Mouse (Mus musculus) layer of hippocampus, postnatal 14 days (tissue): ENCODE measurements around the gene Zfp28. TPM values are rescaled to one million over a fixed set of nuclear protein-coding genes. Genes with fewer than 3 reads are reported as not detected.
A peak's percentile ranks its signal among the peaks of the same experiment; 100 is the strongest.

Experiments
- DNase-seq, 2 experiments: peaks; one replicate each; pipeline ENCODE4 v3.0.0; 2021 to 2022; ENCODE audit warnings: low spot score in 2 of 2, mixed read lengths in 1 of 2
- total RNA-seq, 2 experiments: library from RNA; stranded (reverse); gene quantifications; 2 replicates each; pipeline ENCODE4 v1.2.3; 2021

The Zfp28 gene
- total RNA-seq, 2 experiments from 2014 or later: 5.7 to 5.9 TPM

DNA sequence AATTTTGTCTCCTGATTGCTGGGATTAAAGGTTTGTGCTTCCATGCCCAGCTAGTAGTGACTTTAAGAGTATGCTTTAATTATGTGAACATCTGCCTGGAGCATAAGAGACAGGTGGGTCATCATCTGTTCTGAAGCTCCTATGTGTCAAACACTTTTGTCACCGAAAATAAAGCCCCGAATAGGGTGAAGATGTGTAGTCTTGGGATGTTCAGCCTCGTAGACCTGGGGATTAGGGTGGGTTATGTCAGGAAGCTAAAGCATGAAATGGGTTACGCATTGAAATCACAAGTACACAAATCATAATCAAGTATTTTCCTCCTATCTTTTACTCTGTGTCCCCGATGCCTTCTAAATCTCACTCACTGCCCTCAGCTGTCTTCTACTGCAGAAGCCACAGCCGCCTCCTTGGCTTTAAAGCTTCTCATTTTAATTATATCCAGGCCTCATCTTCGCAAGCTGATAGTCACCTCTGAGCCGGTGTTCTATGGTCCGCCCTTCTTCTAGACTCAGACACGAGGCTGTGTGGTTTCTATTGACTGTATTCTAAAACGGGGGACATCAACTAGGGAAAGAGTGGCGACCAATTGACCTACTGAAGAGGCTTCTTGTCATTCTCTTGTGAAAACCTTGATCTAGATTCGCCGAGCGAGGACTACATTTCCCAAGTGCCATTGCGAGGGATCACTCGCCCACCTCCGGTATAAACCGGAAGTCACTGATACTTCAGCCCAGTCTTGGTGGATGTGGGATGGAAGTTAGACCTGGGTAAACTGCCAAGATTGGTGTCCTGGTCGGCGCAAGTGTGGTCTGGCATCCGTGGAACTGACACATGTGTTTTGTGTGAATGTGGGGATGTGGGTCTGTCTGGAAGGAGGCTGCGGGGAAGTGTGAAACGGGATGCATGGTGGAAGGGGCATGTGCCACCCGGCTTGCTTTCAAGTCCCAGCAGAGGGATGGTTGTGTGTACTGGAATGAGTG is 15.2 kb downstream of the Zfp28 start, which contains the start of gene Smim17:
Smim17 (plus strand) TSS at position 720 of the 980 bp plus-strand sequence.
- peak; percentile 69 to 77 for DNase-seq

DNA sequence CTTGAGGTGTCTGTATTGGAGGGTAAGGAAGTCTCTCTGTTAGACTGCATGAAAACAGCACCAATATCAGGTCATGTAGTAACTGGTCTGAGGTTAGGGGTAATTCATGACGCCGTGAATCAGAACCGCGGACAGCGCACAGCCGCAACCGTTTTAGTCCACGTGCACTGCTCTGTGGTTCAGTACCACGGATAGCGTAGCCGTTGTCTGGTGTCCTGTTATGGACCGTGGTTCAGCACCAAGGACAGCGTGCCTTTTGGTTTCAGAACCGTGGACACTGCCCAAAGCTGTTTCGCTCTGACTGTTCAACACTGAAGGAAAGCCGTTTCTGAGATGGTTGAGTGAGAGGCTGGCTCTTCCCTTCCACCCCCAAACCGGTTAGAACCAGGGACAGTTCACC is 26.9 kb downstream of the Zfp28 start, which contains the start of gene Gm20715:
Gm20715 (plus strand) TSS at position 235 of the 400 bp plus-strand sequence.
- peak; percentile 77 to 87 for DNase-seq

DNA sequence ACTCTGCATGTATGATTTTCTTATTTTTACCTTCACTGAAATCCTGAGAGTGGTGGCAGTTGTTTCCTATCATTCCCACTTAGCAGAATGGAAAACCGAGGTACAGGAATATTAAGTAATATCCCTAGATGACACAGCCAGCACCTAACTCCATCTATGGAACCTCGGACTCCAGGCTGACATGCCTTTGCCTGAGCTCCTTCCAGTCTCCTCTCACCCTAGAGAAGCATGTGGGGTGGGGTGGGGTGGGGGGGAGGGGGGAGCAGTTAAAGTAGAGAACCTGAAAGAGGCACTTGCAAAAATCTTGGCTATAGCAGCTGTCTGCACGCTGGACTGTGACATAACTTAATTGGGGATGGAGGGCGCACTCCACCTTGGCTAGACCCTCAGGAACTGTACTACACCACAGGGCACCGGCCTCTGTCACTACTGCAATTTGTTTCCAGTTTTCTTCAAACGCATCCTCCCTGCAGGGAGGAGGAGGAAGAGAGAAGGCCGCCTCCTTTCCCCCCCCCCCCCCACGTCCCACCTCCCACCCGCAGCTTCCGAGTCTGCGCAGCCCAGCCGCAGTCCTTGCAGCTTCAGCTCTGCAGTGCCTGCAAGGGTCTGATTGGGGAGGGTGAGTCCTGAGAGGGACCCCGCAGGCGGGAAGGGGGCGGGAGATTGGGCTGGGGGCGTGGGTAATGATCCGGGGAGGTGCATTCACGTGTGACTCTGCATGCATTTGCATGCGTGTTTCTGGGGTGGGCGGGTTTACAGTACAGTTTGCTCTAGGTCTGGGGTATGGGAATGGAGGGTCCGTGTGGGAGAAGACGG is 31.7 kb downstream of the Zfp28 start:
- DNase-seq: peak; percentile 19 to 26

DNA sequence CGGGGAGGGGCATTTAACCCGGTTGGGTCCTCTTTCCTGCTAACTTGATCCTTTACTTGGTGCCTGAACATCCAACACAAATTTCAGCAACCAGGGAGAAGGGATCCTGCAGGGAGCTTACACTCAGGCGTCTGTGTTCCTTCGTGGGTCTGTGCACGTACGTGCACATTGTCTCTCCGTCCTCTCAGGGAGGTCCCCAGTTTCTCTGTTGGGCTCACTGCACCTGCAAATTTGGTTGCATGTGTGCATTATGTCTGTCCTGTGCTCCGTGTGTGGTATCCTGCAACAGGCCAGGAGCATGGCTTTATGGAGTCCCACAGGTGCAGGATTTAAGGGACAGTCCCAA is 32.3 kb downstream of the Zfp28 start:
- no peak for DNase-seq

DNA sequence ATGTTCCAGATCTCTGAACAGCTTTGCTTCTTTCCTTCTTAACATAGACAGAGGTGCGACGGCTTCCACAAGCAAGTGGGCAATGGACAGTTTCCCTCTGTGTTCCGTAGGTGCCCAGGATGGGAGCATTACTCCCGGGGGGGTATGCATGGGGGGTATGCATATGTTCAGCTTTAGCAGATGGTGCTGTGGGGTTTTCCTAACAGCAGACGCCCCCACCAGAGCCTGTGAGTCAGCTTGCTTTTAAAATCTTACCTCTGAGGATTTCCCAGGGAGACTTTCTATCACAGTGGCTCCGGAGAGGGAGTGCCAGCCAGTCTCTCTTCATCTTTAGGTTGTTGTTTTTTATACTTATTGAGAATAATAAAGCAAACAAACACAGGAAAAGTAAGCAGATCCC is 36.8 kb downstream of the Zfp28 start:
- no peak for DNase-seq

DNA sequence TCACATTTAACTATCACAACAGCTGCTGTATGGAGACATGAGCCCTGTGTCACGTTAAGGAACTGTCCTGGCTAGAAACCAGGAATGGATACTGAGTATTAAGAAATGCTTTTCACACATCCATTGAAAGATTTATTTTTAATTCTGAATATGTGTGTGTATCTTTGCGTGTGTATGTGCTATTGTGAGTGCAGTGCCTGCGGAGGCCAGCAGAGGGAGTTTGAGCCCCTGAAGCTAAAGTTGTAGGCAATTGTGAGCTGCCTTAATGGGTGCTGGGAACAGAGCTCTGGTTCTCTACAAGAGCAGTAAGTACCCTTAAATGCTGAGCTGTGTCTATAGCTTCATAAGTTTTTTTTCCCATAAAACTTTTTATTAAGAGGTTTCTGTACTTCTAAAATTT is 46.3 kb downstream of the Zfp28 start:
- no peak for DNase-seq

DNA sequence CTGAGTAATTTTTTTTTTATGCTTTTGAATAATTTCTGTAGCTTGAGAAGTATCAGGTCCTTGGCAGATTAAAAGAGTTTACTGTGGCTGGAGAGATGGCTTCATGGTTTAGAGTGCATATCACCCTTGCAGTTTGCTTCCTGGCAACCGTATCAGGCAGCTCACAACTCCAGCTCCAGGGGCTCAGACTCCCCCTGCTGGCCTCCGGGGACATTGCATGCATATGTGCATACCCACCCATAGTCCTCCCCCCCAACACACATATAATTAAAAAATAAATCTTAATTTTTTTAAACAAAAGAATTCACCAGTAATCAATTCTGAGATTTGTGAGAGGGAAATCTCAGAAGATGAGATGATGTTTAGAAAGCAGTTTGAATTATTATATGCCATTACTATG is 47.2 kb downstream of the Zfp28 start:
- DNase-seq: no peak

DNA sequence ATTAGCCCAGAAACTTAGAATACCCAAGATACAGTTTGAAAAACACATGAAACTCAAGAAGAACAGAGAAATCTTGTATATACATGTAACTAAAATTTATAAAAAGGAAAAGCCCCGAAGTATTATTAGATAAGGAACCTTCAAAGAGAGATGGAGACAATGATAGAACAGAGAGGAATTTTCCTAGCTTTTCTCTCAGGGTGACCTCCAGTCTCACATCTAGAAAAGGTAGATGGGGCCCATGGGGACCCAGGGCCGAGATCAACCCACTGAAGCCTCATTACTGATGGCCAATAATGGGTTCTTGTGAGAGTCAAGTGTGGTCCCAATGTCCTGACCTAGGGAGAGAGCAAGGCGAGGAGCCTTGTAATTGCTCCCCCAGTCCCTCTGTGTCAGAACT is 55.3 kb downstream of the Zfp28 start, which contains the start of gene Olfr1344:
Olfr1344 (plus strand) TSS at position 301 of the 400 bp plus-strand sequence.
- no peak for DNase-seq

DNA sequence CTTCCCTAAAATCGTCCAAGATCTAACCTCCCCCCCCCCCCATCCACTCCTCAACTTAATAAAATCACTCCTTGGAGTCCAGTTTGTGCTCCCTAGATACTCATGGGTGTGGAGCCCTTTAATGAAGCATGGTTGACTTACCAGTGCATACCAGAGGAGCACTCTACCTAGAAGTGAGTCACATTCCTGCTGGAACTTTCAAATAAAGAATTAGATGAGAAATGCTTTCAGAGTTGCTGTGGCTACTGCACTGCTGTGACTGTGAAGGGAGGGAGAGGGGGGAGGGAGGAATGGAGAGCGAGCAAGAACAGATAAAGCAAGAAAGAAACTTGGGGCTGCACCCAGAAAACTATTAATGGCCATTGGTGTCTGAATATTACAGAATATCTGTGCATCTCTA is 58.1 kb downstream of the Zfp28 start:
- DNase-seq: no peak

Other genes with a start within 250 kb of the Zfp28 start
- 10 to 100 TPM; 25.7 to 26.8 TPM for gene Zfp787, start 227.3 kb upstream of the Zfp28 start, total RNA-seq
- 10 to 100 TPM; 51.1 to 54.6 TPM for gene Zfp444, start 211.1 kb upstream of the Zfp28 start, total RNA-seq
- gene Galp, start 186.2 kb upstream of the Zfp28 start, total RNA-seq: not detected
- gene Zscan5b, start 161.0 kb upstream of the Zfp28 start, total RNA-seq: not detected
- gene Epp13, start 130.6 kb upstream of the Zfp28 start, total RNA-seq: not detected
- 10 to 100 TPM; 13.7 to 13.8 TPM for gene Zfp667, start 96.7 kb upstream of the Zfp28 start, total RNA-seq
- gene Zfp583, start 52.0 kb upstream of the Zfp28 start, total RNA-seq: 10 to 100 TPM in 1 of 2 experiments, 1 to 10 TPM in 1; 9.8 to 10.9 TPM
- gene Gm3854, start 39.5 kb upstream of the Zfp28 start, total RNA-seq: 1 to 10 TPM; 5.0 to 6.6 TPM
- 1 to 10 TPM; 4.1 to 5.9 TPM for gene Zfp78, start 20.0 kb upstream of the Zfp28 start, total RNA-seq
- gene Smim17, start 15.4 kb downstream of the Zfp28 start, total RNA-seq: 10 to 100 TPM; 21.0 to 21.7 TPM
- gene Gm20715, start 27.0 kb downstream of the Zfp28 start, total RNA-seq: under 1 TPM; 0.29 to 0.35 TPM
- 1 to 10 TPM; 1.2 TPM for gene Olfr1344, start 55.4 kb downstream of the Zfp28 start, total RNA-seq
- gene Olfr1336, start 72.9 kb downstream of the Zfp28 start, total RNA-seq: under 1 TPM in 1 of 2 experiments, not detected in 1; 0.05 TPM
- gene Olfr1346, start 83.8 kb downstream of the Zfp28 start, total RNA-seq: not detected
- gene Olfr5, start 103.6 kb downstream of the Zfp28 start, total RNA-seq: not detected
- gene Olfr1347, start 116.5 kb downstream of the Zfp28 start, total RNA-seq: not detected
- not detected for gene Olfr1348, start 125.5 kb downstream of the Zfp28 start, total RNA-seq
- not detected for gene Olfr1349, start 139.7 kb downstream of the Zfp28 start, total RNA-seq
- gene Olfr1350, start 181.5 kb downstream of the Zfp28 start, total RNA-seq: not detected